Mouse (Mus musculus) left cerebral cortex, postnatal 4 days (tissue): Measurements from ENCODE around the gene Patj. TPM values are rescaled to one million over a fixed set of nuclear protein-coding genes. Genes with fewer than 3 reads are reported as not detected.
"Not testable (repeated sequence)": the region's sequence is repeated elsewhere in the genome, so short reads cannot be mapped to it uniquely, and the experiment has no call there.

Experiments used
- DNase-seq: peaks from one replicate; pipeline ENCODE4 v3.0.0-alpha.2; 2022
- intact Hi-C: fragments of 180-260 bp; cut with DNase I; formaldehyde crosslinking; loops from one replicate; pipeline ENCODE4 v1.15.1; 2025
- total RNA-seq, 2 experiments: library from RNA; stranded (reverse); gene quantifications; 2 replicates each; pipeline ENCODE4 v1.2.3; 2021

The Patj gene
- total RNA-seq, 2 experiments from 2014 or later, result 8.0 to 9.3 TPM

DNA sequence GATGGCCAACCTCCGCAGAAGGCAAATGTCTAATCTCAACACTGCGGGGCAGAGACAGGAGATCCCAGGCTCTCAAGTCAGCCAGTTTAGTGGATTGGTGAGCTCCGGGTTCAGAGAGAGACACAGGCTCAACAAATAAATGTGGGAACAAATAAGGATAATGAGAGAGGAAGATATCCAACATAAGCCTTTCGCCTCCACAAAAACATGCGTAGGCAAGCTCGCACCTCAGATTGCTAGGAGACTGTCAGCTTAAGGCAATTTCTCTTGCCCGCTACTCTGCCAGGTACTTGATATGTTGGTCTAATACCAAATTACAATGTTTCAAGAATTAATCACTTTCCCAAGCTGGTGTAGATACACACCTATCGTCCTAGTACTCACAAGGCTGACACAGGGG lies 315.3 kb downstream of the Patj start:
- intact Hi-C loops, result no loop called here

DNA sequence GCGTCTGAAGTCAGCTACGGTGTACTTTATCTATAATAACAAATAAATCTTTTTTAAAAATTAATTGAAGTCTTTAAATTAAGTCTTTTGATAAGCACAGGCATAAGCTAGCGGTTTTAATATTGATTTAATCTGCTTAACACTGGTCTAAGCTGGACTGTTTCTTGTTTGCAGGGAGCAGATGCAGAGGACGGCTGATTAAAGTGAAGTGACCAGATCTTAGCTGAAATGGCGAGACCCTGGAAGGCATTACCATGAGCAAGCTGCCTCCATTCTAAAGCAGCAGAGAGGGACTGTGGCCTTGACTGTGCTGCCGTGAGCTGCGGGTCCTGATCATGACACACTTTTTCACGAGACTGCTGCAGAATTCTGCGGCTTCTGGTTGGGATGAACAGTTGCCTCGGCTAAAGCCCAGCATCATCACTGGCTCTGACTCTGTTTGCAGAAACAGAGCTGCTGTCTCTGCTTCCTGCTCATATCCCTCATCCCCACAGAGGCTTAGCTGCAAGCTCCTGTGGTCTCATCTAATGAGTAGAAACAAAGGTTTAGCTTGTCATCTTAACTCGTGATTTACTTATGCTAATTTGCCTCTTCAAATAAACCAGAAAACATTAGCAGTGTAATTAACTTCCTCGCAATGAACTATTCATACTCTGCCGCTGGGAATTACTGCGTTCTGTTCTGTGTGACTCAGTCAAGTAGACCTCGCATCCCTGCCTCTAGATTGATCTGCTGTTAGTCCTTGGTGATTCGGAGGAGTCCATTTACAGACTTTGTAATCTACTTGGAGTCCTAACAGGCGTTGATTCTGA lies 322.4 kb downstream of the Patj start:
- DNase-seq, result no peak
- intact Hi-C loops, result no loop called here

More for the DNA sequence above, 315.3 kb downstream of the Patj start:
- no peak for DNase-seq

DNA sequence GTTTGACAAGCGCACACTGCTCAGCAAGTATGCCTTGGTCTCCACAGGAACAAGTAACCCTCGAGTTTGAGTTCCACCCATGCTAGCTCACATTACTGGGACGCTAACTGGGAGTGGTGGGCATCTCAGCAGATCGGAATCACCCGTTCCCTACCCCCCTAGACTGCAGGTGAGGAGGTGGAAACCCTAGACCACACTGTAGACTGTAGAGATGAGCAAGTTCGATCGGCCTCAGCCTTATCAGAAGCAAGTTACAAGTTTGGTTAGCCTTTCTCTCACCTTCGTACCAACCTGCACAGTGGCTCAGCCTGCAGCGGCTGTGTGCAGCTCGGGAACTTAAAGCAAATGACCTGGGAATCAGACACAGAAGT lies 322.9 kb downstream of the Patj start:
- no peak for DNase-seq
- intact Hi-C loops, result no loop called here

DNA sequence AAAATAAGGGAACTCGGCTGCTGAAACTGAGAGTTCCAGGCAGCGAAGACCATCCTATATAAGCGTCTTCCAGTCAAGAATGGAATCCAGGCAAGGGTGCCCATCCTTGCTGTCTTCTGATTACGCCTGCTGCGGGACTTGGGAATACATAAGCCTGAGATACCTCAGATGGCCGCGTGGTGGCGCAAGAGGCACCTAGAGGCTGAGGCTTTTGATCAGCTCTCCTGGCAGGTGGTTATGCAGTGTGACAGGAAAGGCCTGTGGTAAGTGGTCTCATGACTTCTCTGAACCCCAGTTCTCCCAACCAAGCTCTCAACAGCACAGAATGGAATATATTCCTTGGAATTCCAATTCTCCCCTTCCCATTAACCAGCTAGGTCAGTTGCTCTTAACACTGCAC lies 326.9 kb downstream of the Patj start:
- intact Hi-C loops, result loop anchor here (10.0 kb wide), 1 partner anchor 462 kb away; no protein-coding TSS in a partner anchor
- DNase-seq, result peak; percentile 75

DNA sequence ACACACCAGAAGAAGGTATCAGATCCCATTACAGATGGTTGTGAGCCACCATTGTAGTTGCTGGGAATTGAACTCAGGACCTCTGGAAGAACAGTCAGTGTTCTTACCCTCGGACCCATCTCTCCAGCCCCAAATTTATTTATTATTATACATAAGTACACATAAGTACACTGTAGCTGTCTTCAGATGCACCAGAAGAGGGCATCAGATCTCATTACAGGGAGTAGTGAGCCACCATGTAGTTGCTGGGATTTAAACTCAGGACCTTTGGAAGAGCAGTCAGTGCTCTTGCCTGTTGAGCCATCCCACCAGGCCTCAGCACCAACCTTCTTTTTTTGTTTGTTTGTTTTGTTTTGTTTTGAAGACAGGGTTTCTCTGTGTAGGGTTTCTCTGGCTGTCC lies 329.1 kb downstream of the Patj start:
- not testable (repeated sequence) for DNase-seq
- intact Hi-C loops, result loop anchor here (5.0 to 10.0 kb wide), 2 partner anchors 163 to 460 kb away; no protein-coding TSS in a partner anchor

DNA sequence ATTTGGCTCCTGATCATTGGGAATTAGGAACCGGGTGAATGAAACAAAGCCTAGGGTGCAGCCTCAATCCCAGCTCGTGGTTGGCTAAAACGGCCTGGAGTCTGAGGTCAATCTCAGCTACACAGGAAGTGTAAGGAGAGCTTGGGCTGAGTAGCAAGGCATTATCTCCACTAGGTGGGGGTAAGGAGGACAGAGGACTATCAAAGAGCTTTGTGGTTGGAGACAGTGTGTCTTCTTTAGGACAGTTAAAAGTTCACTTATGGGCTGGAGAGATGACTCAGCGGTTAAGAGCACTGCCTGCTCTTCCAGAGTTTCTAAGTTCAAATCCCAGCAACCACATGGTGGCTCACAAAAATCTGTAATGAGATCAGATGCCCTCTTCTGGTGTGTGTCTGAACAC lies 329.9 kb downstream of the Patj start:
- intact Hi-C loops, result loop anchor here (5.0 to 10.0 kb wide), 2 partner anchors 162 to 459 kb away; no protein-coding TSS in a partner anchor
- no peak for DNase-seq

DNA sequence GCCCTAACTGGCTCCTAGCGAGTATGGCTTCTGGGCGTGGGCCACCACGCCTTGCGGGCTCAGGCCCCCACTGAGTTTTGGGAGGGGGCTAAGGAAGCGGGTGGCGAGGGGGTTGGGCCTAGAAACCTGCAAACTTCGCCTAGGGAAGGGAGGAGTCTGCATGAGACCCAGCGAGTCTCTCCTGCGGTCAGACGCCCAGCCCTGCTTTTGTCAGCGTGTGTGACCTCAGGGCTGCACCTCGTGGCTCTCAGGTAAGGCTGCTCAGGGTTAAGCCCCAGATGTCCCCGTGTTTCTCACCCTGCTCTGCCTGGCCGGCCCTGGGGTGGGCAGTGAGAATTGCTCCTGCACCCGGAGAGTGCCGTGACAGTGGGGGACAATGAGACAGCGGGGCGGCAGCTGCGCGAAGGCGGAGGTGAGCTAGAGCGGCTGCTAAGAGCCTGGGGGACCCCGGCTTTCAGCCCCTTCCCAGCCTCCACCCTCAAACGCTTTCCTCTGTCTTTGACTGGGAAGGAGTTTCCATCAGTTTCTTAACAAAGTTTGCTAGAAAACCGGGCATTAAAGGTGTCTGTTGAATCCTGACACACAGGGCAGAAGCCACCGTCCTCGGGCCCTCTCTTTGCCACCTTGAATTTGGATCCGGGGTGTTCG lies 331.1 kb downstream of the Patj start, which contains the start of gene L1td1:
Gene L1td1, plus strand, starts transcription at position 145 of the 648 bp plus-strand sequence.
- intact Hi-C loops, result loop anchor here (5.0 to 10.0 kb wide), 2 partner anchors 161 to 458 kb away; no protein-coding TSS in a partner anchor
- no peak for DNase-seq

DNA sequence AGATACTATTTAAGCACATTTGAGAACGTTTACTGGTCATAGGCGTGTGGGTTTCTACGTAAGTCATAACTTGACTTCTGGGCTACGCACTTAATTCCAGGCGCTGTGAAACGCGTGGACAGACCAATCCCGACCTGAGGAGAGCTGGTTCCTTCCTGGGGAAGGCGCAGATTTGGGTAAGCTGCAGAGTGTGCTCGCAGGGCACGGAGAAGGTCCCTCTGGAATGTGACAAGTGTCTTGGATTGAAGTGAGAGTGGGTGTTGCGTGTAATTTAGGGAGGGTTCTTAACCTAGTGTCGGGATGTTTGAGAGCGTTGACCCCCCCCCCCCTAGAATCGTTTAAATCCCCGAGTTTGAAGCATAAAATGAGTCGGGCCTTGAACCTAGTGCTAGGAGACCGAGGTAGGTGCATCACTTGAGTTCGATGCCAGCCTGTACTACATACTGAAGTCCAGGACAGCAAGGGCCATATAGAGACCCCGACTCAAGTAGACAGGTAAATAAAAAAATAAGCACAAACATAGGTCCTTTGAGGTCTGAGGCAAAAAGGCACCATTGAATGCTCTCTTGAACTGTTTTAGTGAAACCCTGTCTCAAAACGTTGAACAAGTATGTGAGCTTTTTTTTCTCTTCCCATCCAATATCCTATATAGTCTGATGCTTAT lies 331.8 kb downstream of the Patj start:
- intact Hi-C loops, result loop anchor here (5.0 to 10.0 kb wide), 2 partner anchors 160 to 457 kb away; no protein-coding TSS in a partner anchor
- no peak for DNase-seq

DNA sequence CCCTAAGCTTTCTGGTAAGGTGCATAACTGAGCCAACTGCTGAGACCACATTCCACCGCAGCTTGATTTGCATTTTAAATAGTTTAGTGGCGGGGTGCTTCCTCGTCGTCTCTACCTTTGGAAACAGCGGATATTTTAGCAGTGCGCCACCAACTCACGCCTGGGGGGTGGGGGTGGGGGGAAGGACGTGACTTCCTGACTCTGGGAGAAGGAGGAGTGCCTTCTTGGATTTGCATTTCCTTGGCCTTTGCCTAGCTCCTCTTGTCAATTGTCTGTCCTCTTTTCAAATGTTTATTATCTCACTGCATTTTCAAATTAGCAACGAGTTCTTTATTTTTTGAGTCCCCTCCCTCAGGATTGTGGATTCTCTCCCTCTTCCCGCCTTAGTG lies 332.4 kb downstream of the Patj start:
- DNase-seq, result no peak
- intact Hi-C loops, result loop anchor here (5.0 to 10.0 kb wide), 2 partner anchors 159 to 457 kb away; no protein-coding TSS in a partner anchor

DNA sequence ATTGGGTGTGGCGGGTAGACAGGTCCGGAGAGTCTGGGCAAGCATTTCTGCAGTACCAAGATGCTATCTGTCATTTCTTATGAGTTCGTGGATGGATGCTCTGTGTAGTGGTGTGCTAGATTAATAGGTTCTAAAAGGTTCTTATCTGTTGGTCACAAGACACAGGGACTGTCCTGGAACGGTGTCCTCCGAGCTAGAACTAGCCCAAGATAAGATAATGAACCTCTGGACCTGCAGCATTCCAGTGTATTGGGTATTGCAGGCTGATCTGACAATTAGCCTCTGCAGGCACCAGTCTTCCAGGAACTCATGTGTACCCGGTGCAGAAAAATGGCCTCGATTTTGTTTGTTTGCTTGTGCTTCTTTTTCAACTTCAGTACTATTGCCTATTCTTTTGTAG lies 333.1 kb downstream of the Patj start:
- DNase-seq, result no peak
- intact Hi-C loops, result loop anchor here (5.0 to 10.0 kb wide), 2 partner anchors 159 to 456 kb away; no protein-coding TSS in a partner anchor

DNA sequence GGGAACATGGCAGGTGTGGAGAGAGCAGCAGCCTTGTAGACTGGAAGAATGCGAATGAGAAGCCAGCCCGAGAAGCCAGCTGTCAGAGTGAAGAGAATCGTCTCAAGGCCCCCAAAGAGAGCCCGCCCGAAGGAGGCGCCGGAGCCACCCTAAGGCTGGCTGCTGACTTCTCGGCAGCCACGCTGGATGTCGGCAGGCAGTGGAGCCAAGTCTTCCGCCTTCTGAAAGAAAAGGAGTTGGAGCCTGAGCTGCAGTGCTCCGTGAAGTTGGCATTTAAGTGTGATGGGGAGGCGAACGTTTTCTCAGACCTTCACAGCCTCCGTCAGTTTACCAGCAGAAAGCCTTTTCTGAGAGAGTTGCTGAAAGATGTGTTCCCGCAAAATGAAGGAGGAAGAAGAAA lies 338.1 kb downstream of the Patj start:
- intact Hi-C loops, result no loop called here
- no peak for DNase-seq

DNA sequence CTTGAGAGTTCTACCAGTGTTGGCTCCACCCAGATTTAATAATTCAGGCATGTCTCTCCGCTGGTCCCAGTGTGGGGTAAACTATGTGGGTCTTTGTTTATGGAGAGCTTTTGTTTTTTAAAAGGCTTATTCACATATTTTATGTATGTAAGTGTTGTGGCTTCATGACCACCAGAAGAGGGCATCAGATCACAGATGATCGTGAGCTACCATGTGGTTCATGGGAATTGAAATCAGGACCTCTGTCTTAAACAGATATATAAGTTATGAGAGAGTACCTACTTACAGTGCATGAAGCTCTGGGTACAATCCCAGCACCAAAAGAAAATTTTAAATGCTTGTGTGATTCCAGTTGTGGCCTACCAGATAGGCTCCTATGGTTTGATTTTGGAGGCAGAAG lies 344.2 kb downstream of the Patj start:
- DNase-seq, result peak; percentile 14
- intact Hi-C loops, result loop anchor here (5.0 kb wide), 1 partner anchor 148 kb away; no protein-coding TSS in a partner anchor

DNA sequence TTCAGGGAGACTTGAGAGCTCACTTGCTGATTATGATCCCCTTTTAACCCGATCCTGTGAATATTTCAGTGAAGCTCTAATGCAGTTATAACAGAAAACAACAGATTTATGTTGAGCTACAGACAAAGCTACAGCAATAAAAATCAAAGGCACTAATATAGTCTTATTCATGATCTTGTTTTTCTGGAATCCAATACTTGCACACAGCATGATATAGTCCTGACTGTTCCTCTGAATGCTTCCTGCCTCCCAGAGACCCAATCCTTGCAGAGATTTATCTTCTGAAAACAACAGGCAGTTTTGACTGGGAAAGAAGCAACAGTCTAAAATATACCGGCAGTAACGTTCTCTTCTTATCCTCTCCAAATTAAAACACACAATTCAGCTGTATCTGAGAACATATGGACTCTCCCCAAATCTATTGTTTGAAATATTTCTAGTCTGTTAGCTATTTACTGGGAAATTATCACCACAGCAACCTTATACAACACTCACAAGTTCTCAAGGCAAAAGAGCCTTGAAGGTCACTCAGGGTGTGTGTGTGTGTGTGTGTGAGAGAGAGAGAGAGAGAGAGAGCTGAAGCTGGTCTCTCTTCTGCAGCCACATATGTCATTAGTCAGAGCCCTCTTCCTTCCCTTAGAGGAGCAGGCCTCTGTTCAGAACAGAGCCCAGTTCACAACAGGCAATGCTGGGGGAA lies 347.8 kb downstream of the Patj start:
- intact Hi-C loops, result loop anchor here (5.0 kb wide), 1 partner anchor 144 kb away; no protein-coding TSS in a partner anchor

DNA sequence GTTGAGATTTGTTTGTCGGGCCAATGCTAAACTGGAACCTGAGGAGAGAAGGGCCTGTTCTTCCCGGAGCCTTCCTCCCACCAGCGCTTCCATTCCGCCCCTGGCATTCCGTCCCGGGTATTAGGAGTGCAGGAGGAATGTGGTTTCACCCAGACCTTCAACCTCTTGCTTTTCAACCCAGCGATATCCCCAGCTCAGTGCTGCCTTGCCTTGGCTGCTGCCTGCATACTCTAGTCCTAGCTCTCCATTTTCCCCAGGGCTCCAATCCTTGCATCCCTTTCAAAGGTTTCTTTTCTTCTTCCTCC lies 348.3 kb downstream of the Patj start:
- intact Hi-C loops, result loop anchor here (5.0 kb wide), 1 partner anchor 143 kb away; no protein-coding TSS in a partner anchor

More for the DNA sequence above, 347.8 kb downstream of the Patj start:
- no peak for DNase-seq

DNA sequence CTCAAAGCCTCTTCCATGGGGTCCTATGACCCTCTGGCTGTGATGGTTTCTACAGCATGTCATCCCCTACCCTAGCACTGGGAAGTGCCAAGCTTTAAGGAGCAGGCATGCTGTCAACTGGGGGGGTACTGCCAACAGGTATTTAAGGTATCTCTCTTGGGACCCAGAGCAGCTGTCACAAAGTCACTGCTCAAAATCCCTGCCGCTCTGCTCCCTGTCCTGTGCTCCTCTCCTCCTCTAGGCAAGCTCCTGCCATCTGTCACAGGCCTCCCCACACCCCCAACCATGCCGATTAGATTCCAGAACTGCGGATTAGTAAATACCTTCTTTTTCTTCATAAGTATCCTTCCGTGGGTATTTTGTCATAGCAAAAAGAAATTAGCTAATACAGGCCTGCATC lies 358.9 kb downstream of the Patj start:
- DNase-seq, result no peak
- intact Hi-C loops, result no loop called here

More for the DNA sequence above, 348.3 kb downstream of the Patj start:
- no peak for DNase-seq

DNA sequence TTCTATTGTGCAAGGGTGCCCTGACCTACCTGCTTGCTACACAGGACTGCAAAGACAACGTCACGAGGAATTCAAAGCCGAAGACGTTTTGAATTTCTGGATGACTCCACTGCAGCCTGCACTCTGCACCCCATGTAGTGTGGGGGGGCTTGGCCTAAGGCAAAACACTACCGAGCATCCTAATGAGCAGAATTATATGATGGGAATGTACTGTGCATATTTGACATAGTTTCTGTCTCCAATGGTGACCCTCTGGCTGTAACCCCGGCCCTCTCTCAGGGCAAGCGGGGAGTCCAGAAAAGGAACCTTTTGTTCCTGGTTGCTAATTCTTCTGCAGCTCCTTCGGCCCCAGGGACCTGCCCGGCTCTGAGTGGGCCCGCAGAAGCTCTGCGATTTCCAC lies 360.6 kb downstream of the Patj start:
- no peak for DNase-seq
- intact Hi-C loops, result no loop called here

DNA sequence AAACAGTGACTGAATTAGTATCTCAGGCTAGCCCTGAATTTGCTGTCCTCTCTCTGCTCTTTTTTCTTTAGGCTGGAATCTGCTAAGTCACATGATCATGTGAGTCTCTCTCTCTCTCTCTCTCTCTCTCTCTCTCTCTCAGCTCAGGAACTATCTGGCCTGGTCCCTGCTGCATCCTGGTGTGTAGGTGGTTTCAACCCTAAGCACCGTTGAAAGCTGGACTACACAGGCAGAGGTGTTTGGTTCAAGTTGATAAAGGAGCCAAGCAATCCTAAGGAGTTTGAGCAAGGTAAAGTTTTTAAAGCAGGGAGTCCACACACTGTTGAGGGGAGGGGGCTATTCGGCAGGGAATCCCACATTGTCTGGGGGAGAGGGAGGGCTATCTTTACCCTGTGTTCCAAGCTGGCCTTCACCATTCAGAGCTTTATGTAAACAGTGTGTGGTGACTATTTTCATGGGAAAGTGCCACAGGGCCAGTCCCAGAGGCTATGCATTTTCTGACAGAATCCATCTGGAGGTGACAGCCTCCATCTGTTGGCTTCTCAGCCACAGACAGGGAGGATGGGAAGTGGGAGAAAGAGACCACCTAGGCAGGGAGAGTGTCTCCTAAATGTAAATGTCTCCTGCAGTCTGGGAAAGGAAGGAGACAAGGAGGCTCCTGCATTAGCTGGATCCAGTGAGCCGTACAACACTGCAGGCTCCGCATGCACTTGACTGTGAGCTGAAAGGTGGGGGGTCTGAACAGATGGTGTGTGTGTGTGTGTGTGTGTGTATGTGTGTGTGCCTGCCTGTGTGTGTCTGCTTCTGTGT lies 362.6 kb downstream of the Patj start:
- DNase-seq, result peak; percentile 67
- intact Hi-C loops, result no loop called here

DNA sequence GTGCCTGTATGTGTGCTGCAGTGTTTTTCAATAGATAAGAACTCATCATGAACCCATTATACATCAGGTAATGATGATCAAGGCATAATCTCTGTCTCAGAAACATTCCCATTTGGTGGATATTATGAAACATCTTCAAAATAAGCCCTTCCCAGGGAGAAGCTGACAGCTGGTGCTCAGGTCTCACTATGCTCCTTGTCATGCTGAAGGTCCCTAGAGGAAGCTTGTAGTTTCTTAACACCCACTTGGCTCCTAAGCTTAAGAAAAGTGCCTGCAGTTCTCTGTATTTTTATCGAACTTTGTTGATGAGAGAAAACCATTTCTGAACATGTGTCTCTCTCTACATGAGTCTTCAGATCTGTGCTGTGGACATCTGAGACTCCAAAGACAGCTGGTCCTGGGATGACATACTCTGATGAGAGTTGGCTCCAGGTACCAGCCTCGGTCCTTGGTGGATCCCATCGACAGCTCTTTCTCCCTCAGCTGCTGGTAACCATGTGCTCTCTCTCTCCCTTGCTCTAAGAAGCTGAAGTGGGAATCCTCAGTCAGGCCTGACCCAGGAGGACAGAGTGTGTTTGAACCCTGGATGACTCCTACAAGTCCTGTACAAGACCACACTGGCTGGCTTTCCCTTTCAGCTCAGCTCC lies 363.4 kb downstream of the Patj start:
- intact Hi-C loops, result no loop called here
- DNase-seq, result peak; percentile 32
